Mouse (Mus musculus): ENCODE data around the gene Hk2.

GRCm38 (mm10) chr6:82777124-82777654 is 2.9 kb upstream of the Hk2 start:
- TF ChIP-seq CTCF (IDR thresholded peaks at IDR 0.05; ENCODE audit: low read depth) (no peak), EP300 (IDR thresholded peaks at IDR 0.05; ENCODE audit: low read depth) (no peak)
